Mouse (Mus musculus) ES-Bruce4 (cell line): ENCODE data around the gene Cmklr1. TPM values are rescaled to one million over a fixed set of nuclear protein-coding genes. Genes with fewer than 3 reads are reported as not detected.

Experiments
- H3K27ac ChIP-seq: 2 replicates; pipeline ENCODE4 v1.5.1; 2012; ENCODE audit warnings: low read length, inconsistent platforms; ENCODE audit not compliant: insufficient read depth
- H3K27me3 ChIP-seq: 2 replicates; pipeline ENCODE4 v1.6.1; 2012; ENCODE audit warnings: mild to moderate bottlenecking, low read length, inconsistent platforms; ENCODE audit not compliant: control insufficient read depth, poor library complexity, insufficient read depth, severe bottlenecking
- H3K36me3 ChIP-seq: 2 replicates; pipeline ENCODE4 v1.6.1; 2012; ENCODE audit warnings: inconsistent platforms, mild to moderate bottlenecking, low read length, moderate library complexity; ENCODE audit not compliant: control insufficient read depth, poor library complexity, insufficient read depth, severe bottlenecking
- H3K4me1 ChIP-seq: one replicate; pipeline ENCODE4 v1.8.1; 2011; ENCODE audit warnings: low read length; ENCODE audit not compliant: control insufficient read depth, insufficient read depth
- H3K4me3 ChIP-seq: 2 replicates; pipeline ENCODE4 v1.5.1; 2011; ENCODE audit warnings: low read depth, mild to moderate bottlenecking, low read length
- H3K9ac ChIP-seq: 2 replicates; pipeline ENCODE4 v1.6.1; 2012; ENCODE audit warnings: low read depth, mild to moderate bottlenecking, inconsistent platforms; ENCODE audit not compliant: poor library complexity, severe bottlenecking
- H3K9me3 ChIP-seq: replicated peaks from 2 replicates; pipeline ENCODE4 v1.6.1; 2012; ENCODE audit warnings: mild to moderate bottlenecking, low read length, inconsistent platforms; ENCODE audit not compliant: control insufficient read depth, poor library complexity, insufficient read depth, severe bottlenecking
- CTCF ChIP-seq: IDR thresholded peaks from one replicate; pipeline ENCODE4 v1.8.1; 2011; ENCODE audit warnings: low read depth, low read length
- EP300 ChIP-seq: IDR thresholded peaks from 2 replicates; pipeline ENCODE4 v1.6.1; 2011; ENCODE audit warnings: low read depth, low read length; ENCODE audit not compliant: insufficient read depth
- POLR2A ChIP-seq: IDR thresholded peaks from one replicate; pipeline ENCODE4 v1.8.1; 2011; ENCODE audit warnings: low read length; ENCODE audit not compliant: insufficient read depth
- polyA plus RNA-seq: library from polyadenylated mRNA; stranded (reverse); fragments of >200 nt; gene quantifications from 2 replicates; pipeline ENCODE4 v1.2.4, GENCODE M21; 2011; ENCODE audit warnings: low read depth; ENCODE audit not compliant: missing spikeins, insufficient read depth, insufficient read length

Cmklr1 gene
- polyA plus RNA-seq, 1 experiment: 2.1 TPM

- Histone ChIP-seq H3K4me3 (no peak overlapping the region), H3K9me3 (no peaks in the 10 kb centered on the region), H3K9ac (no peak overlapping the region), H3K36me3 (no peaks in the 10 kb centered on the region; the same call in 1 of the 2 replicates), H3K27ac (no peak overlapping the region), H3K4me1 (peaks cover 2% of the 10 kb centered on the region), H3K27me3 (no peaks in the 10 kb centered on the region)
- TF ChIP-seq CTCF (no peak), POLR2A (no peak), EP300 (no peak)
Observed at GRCm38 (mm10) chr5:113579128-113579527, 71.1 kb downstream of the Cmklr1 start.

- Histone ChIP-seq H3K27ac (no peak overlapping the region), H3K9me3 (no peaks in the 10 kb centered on the region), H3K36me3 (no peaks in the 10 kb centered on the region; the same call in 1 of the 2 replicates), H3K4me3 (no peak overlapping the region), H3K27me3 (no peaks in the 10 kb centered on the region), H3K4me1 (peaks cover 2% of the 10 kb centered on the region), H3K9ac (no peak overlapping the region)
- no peak for TF ChIP-seq POLR2A
- no peak for TF ChIP-seq CTCF
- no peak for TF ChIP-seq EP300
Observed at GRCm38 (mm10) chr5:113578428-113578827, 71.8 kb downstream of the Cmklr1 start.

- no peaks in the 10 kb centered on the region; the same call in 1 of the 2 replicates for H3K36me3 ChIP-seq
- no peak overlapping the region for H3K9ac ChIP-seq
- H3K27me3 ChIP-seq: no peaks in the 10 kb centered on the region
- H3K9me3 ChIP-seq: no peaks in the 10 kb centered on the region
- H3K27ac ChIP-seq: no peak overlapping the region
- peaks cover 2% of the 10 kb centered on the region for H3K4me1 ChIP-seq
- TF ChIP-seq CTCF: no peak
- no peak for TF ChIP-seq EP300
- TF ChIP-seq POLR2A: no peak
- peak overlapping the region; percentile 20; the same call in 1 of the 2 replicates for H3K4me3 ChIP-seq
Observed at GRCm38 (mm10) chr5:113577555-113577954, 72.7 kb downstream of the Cmklr1 start.

GRCm38 (mm10) chr5:113570056-113570717, 80.0 kb downstream of the Cmklr1 start:
- Histone ChIP-seq H3K27ac (no peak overlapping the region), H3K36me3 (no peaks in the 10 kb centered on the region), H3K9ac (no peak overlapping the region), H3K4me1 (no peaks in the 10 kb centered on the region), H3K4me3 (no peak overlapping the region), H3K27me3 (no peaks in the 10 kb centered on the region), H3K9me3 (no peaks in the 10 kb centered on the region)
- TF ChIP-seq POLR2A (no peak), EP300 (no peak), CTCF (no peak)

GRCm38 (mm10) chr5:113565858-113566257, 84.4 kb downstream of the Cmklr1 start:
- no peaks in the 10 kb centered on the region for H3K36me3 ChIP-seq
- H3K27ac ChIP-seq: no peak overlapping the region
- H3K4me3 ChIP-seq: no peak overlapping the region
- no peaks in the 10 kb centered on the region for H3K9me3 ChIP-seq
- H3K27me3 ChIP-seq: no peaks in the 10 kb centered on the region
- no peak for TF ChIP-seq EP300
- TF ChIP-seq CTCF: no peak
- TF ChIP-seq POLR2A: no peak
- no peaks in the 10 kb centered on the region for H3K4me1 ChIP-seq
- H3K9ac ChIP-seq: no peak overlapping the region

- Histone ChIP-seq H3K4me1 (no peaks in the 10 kb centered on the region), H3K4me3 (no peak overlapping the region), H3K36me3 (no peaks in the 10 kb centered on the region), H3K27ac (no peak overlapping the region), H3K9me3 (no peaks in the 10 kb centered on the region), H3K27me3 (no peaks in the 10 kb centered on the region), H3K9ac (no peak overlapping the region)
- no peak for TF ChIP-seq EP300
- no peak for TF ChIP-seq CTCF
- TF ChIP-seq POLR2A: no peak
Observed at GRCm38 (mm10) chr5:113565101-113565854, 84.9 kb downstream of the Cmklr1 start.
